Mouse (Mus musculus): ENCODE data around the gene Tarbp1.

- no peak for TF ChIP-seq FLI1 (IDR thresholded peaks at IDR 0.05; ENCODE audit: low read length)
- no peak for TF ChIP-seq GATA1 (IDR thresholded peaks at IDR 0.05; ENCODE audit: borderline replicate concordance, low read length)
Measured at GRCm38 (mm10) chr8:126510866-126511265, 36.0 kb upstream of the Tarbp1 start.
